Mouse (Mus musculus): ENCODE measurements around the gene Insl3. TPM values are rescaled to one million over a fixed set of nuclear protein-coding genes. Genes with fewer than 3 reads are reported as not detected.

The Insl3 gene
- total RNA-seq (2015; ENCODE audit: low replicate concordance): 3.6 TPM in 1 of 2 replicates, not detected in the other
- total RNA-seq (2017; ENCODE audit: low replicate concordance): not detected in 2 replicates

DNA sequence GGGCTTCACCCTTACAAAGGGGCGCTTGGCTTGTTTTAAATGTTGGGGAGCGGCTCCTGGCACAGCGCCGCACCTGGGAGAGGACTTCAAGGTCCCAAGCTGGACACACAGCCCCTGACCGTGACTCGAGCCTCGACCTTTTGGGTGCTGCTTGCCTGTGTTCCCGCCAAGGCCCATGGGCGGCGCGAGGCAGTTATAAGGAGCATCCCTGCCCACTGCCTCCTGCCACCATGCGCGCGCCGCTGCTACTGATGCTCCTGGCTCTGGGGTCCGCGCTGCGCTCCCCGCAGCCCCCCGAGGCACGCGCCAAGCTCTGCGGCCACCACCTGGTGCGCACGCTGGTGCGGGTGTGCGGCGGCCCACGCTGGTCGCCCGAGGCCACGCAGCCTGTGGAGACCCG lies at the start of gene Insl3:
Gene Insl3, plus strand, starts transcription at position 187 of the 400 bp plus-strand sequence.
- no peak for ATAC-seq (replicated peaks; ENCODE audit: low FRiP score, poor library complexity, severe bottlenecking)

DNA sequence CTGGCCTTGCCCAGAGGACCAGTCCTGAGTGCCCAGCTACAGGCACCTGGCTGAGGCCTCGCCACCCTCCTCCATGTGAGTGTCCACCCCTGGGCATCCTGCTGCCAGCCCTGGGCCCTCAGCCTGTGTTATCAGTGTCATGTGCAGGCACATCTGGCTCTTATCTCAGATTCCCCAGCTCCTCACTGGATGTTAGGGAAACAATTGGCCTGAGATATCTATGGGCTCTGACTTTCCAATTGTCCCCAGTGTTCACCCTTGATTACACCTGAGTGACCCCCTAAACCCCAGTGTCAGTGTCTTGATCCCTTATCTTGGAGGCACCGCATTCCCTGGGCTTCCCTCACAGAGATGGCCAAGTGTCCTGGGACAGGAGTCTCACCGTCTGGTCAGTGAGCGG lies 49.7 kb upstream of the Insl3 start:
- no peak for ATAC-seq (replicated peaks; ENCODE audit: low FRiP score, poor library complexity, severe bottlenecking)

DNA sequence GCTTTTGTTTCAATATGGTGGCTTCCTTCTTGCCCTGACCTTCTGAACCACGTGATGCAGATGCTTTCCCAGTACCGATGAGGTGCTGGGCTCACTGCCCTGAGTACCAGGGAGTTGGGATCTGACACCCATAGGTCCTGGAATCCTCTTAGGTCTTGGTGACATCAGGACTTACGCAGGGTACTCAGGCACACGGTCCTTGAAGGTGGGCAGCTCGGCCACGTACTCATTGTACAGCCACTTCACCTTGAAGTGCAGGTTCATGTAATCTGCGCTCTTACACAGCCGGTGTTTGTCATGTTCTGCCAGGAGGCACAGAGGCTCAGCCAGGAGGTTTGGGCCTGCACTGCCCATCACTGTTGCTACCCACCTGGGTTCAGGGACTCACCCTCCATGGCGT lies 43.5 kb upstream of the Insl3 start:
- ATAC-seq (replicated peaks; ENCODE audit: low FRiP score, poor library complexity, severe bottlenecking): no peak

DNA sequence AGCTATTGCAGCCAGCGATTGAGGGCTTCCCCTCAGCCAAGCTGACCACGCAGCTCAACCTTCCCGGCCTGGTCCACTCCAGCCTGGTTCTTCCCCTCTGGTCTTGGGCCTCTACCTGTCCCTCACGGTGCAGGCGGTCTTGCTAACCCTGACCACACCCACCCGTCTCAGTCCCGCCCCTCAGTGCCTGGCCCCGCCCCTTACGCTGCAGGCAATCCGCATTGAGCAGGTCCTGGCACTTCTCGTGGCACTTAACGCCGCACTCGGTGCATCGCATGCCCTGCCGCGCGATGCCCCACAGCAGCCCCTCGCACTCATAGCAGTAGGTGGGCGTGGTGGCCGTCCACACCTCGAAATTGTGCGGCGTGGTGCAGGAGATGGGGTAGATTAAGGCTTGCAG lies 34.4 kb upstream of the Insl3 start:
- ATAC-seq (replicated peaks; ENCODE audit: low FRiP score, poor library complexity, severe bottlenecking): no peak

DNA sequence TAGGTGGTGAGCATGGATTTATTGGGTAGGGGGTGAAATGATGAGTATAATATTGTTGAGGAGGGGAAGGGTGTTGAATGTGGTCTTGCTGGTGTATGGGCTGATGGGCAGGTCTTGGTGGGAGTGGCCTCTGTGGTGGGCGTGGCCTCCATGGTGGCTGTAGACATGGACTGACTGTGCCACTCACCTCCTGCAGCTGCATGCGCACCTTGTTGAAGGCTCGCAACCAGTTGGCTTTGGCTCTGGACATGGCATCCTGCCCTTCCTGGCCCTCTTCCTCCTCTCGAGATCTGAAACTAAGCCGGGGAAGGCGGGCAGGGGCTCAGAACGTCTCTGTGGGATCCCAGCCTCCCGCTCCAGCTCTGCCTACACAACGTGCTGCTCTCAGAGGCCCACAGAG lies 31.2 kb upstream of the Insl3 start:
- ATAC-seq (replicated peaks; ENCODE audit: low FRiP score, poor library complexity, severe bottlenecking): no peak

DNA sequence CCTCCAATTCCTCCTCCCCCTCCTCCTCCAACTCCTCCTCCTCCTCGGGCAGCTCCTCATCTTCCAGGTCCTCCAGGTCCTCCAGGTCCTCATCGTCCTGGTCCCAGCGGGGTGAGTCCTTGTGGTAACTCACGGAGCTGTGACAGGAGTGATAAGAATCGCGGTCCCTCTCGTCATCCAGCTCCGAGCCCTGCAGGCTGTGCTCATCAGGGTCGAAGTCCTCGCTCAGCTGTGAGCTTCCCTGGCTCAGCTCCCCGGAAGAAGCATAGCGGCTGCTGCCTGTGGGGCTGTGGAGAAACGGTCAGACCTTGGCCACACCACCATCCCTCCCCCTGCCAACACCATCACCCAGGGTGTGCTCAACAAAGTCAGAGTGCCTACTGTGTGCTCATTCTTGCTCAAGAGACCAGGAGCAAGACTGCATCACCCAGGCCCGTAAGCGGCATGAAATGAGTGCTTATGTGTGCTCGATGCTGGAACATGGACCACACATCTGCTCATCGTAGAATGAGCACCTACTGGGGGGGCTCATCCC lies 30.4 kb upstream of the Insl3 start:
- ATAC-seq (replicated peaks; ENCODE audit: low FRiP score, poor library complexity, severe bottlenecking): no peak

DNA sequence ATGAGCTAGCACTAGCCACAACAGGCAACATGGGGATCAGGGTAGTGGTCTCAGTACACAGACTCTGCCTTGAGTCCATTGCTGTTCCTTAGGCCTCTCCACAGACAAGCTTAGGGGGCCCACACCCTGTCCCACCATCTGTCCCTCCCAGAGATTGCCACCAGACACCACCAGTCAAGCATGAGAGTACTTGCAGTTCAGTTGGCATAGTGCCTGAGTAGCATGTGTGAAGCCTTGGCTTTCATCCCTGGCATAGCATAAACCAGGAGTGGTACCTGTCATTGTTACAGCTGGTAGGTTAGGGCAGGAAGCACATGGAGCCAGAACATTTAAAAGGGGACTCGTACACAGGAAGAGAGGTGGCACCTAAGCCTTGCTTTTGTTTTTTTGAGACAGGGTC lies 29.3 kb upstream of the Insl3 start:
- no peak for ATAC-seq (replicated peaks; ENCODE audit: low FRiP score, poor library complexity, severe bottlenecking)

DNA sequence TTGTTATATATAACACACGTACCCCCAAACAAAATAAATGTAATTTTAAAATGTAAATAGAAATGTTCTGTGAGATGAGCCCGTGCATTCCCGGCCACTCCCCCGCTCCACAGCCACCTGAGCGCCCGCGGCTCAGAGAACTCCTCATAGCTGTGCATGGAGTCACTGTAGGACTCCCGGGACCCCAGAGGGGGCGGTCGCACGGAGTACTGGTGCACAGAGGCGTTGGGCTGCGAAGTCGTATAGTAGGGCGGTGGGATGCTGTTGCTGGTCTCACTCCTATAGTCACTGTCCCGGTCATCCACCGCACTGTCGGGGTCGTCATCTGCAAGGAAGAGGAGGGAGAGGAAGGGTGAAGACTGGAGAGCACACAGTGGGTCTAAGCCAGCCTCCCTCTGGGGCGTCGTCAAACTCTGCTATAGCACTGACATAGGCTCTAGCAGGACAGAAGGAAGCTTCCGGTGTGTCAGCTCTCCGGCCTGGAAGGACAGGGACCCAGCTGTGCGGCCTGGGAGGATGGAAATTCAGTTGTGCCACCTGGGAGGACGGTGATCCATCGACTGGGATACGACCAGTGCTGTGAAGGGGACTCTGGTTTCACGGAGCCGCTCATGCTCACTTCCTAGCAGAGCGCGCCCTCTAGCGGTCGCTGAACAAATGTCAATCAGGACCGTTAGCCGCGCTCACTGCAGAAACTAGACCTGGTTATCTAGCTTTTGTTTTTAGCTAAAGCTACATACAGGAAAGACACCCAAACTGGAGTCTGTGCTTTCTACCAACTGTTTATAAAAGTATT lies 28.5 kb upstream of the Insl3 start:
- ATAC-seq (replicated peaks; ENCODE audit: low FRiP score, poor library complexity, severe bottlenecking): peak; percentile 80

DNA sequence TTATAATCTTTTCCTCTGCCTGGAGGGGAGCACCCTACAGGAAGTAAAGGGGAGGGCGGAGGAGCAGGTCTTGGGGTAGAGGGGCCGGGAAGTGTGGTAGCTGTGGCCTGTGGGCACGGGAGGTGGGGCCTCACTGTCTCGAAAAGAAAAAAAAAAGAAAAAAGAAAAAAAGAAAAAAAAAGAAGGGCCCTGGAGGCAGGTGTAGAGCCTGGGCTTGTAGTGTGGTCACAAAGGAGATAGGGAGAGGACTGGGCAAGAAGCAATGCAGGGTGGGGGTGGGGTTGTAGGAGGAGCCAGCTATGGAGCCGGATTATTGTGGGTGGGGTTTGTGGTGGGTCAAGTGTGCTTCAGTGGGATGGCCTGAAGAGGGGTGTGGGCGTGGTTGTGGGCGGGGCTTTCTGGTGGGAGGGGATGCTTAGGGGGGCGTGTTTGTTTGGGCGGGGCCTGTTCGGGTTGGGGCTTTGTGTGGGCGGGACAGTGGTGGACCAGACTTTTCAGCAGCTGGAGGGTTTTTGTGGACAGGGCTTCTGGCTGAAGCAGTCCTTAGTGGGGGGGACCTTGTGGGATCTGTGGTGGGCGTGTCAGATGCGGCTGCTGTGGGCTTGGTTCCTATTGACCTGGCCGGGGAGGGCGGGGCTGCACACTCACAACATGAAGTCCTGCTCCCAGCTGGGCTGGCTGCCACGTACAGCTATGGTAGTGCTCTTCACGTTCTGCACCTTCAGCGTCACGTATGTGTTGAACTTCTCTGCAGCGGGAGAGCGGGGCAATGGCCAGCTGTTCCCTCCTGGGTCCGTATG lies 23.5 kb upstream of the Insl3 start:
- no peak for ATAC-seq (replicated peaks; ENCODE audit: low FRiP score, poor library complexity, severe bottlenecking)

DNA sequence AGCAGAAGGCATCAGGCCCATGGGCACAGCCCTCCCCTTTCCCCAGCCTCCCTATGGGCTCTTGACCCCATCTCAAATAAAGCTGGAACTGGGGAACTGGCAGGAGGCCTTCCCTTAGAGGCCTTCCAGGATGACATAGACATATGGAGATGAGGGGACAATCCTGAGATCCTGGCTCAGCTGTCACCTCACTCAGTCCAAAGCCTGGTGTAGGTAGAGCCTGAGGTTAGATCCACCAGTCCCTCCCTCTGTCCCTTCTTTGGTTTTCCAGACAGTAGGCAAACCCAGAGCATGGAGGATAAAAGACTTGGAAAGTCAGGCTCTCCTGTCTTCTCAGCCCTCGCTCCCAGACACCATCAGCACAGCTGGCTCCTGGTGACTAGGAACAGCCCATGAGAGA lies 22.2 kb upstream of the Insl3 start:
- ATAC-seq (replicated peaks; ENCODE audit: low FRiP score, poor library complexity, severe bottlenecking): no peak

DNA sequence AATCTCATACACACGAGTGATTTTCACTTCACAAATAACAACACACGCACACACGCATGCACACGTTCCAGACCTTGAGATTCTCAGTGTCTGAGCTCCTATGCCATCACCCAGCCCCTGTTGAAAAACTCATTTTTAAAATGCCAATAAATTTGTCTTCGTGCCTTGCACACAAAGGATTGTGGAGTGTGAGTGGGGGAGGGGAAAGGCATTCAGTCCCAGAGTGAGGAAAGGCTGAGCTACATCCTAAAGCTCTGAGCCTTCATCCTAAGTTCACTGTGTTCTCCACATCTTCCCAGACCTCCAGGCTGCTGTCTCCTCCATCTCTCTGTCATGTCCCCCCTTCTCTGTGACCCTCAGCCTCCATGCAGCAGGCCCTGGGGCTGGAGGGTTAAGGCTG lies 21.8 kb upstream of the Insl3 start:
- ATAC-seq (replicated peaks; ENCODE audit: low FRiP score, poor library complexity, severe bottlenecking): no peak

DNA sequence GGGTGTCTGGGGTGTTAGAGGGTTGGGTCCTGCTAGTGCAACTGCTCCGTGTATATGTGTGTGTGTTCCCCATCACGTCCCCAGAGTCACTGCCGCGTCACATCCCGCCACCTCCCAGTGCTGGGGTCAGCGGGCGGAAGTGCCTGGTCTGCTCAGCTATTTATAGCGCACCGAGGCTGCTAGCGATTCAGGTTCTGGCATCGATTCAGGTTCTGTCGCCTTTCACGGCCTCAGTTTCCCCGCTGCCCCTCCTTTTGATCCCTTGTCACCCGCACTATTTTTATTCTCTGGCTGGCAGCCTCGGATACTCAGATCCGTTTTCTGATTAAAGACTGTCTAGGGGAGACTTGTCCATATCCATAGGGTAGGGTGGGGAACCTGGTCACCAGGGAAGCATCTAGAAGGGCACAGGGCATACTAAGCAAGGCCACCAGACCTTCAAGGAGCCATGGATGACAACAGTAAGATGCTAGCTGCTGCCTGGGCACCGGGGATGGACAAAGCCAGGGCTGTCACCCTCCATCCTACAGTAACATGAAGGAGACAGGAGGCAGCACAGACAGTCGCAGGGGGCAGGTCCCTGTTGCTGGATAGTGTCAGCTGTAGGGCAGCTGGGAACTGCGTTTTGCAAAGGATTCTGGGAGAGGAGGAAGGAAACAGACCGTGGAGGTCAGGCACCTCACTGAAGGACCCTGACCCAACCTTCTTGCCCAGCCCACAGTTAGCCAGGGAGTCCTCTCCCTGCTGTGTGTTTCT lies 20.6 kb upstream of the Insl3 start:
- ATAC-seq (replicated peaks; ENCODE audit: low FRiP score, poor library complexity, severe bottlenecking): no peak

DNA sequence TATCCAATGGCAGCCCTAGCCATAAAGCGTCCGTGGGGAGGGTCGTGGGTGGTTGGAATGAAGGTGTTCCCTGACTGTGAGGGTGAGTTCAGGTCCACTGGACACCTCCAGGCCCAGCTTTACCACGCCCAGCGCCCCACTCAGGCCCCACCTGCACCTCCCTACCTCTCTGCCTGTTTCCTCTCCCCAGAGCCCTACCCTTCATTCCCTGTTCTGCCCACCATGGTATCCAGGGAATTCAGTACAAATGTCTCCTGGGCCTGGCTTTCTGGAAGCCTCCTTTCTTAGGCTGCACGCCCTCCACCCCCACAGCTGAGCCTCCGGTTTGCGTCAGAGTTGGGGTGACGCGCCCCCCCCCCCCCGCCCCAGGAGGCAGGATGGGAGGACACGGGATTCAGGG lies 18.8 kb upstream of the Insl3 start:
- no peak for ATAC-seq (replicated peaks; ENCODE audit: low FRiP score, poor library complexity, severe bottlenecking)

DNA sequence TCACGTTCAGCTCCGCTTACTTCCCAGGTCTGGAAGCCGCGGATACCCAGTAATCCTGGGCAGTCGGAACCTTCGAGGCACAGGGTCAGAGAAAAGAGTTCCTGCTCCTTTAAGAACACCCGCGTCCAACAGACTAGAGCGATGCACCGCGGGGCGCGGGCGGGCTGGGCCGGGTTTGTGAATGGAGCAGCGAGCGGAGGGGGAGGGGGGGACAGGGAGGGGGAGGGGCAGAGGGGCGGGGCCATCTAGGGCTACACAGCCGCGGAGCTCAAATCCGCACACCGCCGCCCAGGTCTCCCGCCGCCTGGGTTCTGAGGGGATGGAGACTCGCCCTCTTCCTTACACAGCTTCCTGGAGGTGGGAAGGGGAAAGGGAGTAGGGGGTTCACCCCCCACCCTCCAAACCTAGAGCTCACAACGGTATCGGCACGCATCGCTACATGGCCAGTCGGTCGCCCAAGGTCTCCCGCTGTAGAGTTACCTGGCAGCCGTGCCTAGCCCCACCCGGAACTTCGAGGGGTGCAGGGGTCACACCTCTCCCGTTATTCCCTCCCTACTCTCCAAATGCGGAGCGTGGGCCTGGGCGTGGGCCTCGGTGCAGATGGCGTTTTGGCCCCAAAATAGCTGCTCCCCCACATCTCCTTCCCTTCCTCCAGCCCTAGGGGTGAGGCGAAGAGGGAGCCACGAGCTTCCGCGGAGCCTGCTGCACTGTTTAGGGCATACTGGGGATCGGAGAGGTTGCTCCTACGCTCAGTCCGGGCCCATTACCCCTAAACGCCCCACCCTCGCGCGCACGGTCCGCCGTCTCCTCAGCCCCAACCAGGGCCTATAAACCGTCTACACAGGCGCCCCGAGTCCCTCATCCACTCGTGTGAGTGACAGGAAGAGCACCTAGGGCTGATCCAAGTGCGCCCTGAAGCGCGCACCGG lies 18.1 kb upstream of the Insl3 start:
- ATAC-seq (replicated peaks; ENCODE audit: low FRiP score, poor library complexity, severe bottlenecking): no peak

DNA sequence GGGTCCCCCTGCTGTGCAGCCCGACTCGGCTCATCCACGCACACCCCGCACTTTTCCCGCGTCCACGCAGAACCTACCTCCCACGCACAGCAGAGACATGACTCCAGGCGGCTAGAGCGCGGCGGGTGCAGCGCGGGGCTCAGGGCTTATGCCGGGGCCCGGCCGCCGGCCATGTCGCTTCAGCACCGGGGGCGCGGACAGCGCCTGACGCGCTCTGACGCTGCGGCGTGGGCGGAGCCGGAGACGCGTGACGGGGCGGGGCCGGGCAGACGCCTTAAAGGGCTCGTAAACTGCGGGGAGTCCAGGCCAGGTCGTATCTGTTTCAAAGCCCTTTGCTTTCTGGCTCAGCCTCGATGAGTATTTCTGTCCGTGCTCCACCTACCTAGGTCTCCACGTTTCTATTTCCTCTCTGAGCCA lies 17.5 kb upstream of the Insl3 start, which contains the start of gene Unc13a:
Gene Unc13a, minus strand, starts transcription at position 209 of the 417 bp plus-strand sequence.
- ATAC-seq (replicated peaks; ENCODE audit: low FRiP score, poor library complexity, severe bottlenecking): peak; percentile 83

DNA sequence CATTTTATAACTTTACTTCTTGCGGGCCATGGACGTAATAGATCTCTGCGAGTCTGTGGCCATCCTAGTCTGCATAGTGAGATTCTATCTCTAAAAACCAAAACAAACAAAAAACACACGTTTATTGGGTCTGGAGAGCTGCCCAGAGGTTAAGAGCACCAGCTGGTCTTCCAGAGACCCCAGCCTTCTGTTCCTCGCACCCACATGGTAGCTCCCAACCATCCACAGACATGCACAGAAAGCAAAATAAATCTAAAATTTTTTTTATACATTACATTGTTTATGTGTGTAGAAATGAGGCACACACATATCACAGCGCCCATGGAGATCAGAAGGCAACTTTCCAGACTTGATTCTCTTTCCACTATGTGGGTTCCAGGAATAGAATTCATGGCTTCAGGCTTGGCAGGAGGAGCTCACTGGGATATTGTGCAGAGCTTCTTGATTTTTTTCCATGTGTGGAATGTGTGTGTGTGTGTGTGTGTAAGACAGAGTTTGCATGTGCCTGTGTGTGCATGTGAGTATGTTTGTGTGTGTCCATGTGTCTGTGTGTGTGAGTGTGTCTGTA lies 16.8 kb upstream of the Insl3 start:
- ATAC-seq (replicated peaks; ENCODE audit: low FRiP score, poor library complexity, severe bottlenecking): no peak

DNA sequence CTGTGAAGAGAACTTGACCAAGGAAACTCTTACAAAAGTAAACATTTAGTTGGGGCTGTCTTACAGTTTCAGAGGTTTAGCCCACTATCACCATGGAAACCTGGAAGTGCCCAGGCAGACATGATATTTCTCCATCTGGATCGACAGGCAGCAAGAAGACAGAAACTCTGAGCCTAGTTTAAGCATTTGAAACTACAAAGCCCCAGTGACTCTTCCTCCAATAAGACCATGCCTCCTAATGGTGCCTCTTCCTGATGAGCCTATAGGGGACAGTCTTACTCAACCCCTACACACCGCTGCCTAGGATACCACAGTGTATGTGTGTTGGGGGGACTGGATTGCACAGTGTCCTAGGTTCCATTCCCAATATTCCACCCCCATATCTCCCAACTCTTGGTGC lies 14.9 kb upstream of the Insl3 start:
- no peak for ATAC-seq (replicated peaks; ENCODE audit: low FRiP score, poor library complexity, severe bottlenecking)

DNA sequence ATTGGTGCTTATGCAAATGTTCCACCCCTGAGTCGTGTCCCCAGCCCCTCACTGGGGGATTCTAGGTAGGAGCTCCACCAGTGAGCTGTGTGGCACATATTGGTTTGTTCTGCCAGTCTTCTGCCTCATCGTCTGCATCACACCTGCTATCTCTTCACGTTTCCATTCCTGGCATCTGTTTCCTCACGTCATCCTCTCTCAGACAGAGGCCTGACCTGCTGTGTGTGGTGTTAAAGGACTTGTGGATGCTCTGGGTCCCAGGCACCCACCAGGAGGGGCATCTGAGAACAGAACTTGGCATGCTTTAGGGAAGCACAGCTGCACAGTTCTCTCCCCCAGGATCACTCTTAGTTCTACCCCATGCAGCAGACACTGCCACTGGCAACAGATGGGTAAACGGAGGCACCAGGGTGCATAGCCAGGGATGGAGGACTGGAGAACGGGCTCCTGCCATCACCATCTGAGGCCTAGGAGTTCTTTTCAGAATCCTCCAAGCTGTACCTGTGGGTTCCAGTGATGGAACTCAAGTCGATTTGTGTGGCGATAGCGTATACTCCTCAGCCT lies 13.5 kb upstream of the Insl3 start:
- no peak for ATAC-seq (replicated peaks; ENCODE audit: low FRiP score, poor library complexity, severe bottlenecking)

All from erythroid progenitor cell, adult 5-6 weeks (primary cell).